Mouse (Mus musculus): ENCODE data around the gene Uchl4.

Uchl4 gene

GRCm38 (mm10) chr9:64274291-64274690, 39.3 kb downstream of the Uchl4 start:
- DNase-seq (ENCODE audit: low spot score), result no peak

- peak; percentile 53 for DNase-seq (ENCODE audit: low spot score)
Measured at GRCm38 (mm10) chr9:64274919-64275318, 39.9 kb downstream of the Uchl4 start.

GRCm38 (mm10) chr9:64277706-64278105, 42.7 kb downstream of the Uchl4 start:
- peak; percentile 86 for DNase-seq (ENCODE audit: low spot score)

GRCm38 (mm10) chr9:64278665-64279310, 43.8 kb downstream of the Uchl4 start:
- no peak for DNase-seq (ENCODE audit: low spot score)

DNA sequence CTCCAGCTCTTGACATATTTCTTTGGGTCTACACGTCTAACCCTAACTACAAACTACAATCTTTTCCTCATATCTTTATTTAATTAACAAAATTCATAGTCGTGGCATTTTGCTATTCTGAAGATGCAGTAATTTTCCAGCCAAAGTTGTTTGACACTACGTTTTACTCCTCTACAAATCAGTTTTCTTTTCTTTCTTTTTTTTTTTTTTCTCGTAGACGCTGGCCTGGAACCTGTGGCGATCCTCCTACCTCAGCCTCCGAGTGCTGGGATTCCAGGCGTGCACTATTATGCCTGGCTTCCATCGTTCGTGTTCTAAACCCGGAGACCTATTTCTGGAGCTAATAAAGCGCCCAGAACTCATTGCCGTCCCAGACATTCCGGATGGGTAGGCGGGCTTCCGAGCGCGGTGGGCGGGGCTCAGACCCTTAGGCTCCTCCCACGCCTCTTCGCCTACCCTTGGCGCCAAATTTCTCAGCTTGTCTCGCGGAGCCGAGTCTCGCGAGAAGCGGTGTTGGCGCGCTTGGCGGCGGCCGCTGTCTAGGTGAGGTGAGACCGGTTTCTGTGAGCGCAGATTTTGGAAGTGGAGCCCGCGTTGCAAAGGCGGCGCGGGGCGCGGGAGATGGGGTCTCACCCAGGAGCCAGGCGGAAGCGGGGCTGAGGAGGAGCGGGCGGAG, 46.2 kb downstream of the Uchl4 start, which contains the start of gene Tipin:
Gene Tipin, plus strand, starts transcription at position 477 of the 676 bp plus-strand sequence.
- peak; percentile 96 for DNase-seq (ENCODE audit: low spot score)

GRCm38 (mm10) chr9:64281781-64282178, 46.8 kb downstream of the Uchl4 start:
- no peak for DNase-seq (ENCODE audit: low spot score)

DNA sequence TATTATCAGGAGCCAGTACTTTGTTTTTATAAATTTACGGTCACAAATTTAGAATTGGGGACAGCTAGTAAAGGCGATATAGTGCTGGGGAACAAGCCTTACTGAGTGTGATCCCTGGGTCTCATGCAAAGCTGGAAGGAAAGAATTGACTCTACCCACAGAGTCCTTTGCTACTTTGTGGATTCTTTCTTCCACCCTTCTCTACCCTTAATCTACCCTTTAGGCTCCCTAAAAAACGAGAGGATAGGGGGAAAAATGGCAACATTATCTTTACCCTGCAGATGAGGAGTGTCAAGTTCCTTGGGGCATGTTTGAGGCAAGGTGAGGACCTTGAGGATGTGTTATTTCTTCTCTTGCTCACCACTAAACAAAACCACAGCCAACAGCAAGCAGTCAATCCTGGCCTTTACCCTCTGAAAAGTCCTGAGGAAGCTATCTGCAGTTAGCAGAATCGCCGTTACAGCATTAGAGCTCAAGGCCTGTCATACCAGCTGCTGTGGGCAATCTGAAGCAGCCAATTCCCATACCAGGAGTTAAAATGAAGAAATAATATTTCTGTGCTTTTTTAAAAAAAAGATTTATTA, 47.5 kb downstream of the Uchl4 start:
- no peak for DNase-seq (ENCODE audit: low spot score)

Measured in retina, embryonic 14.5 days (tissue).